Mouse (Mus musculus): Measurements from ENCODE around the gene Afap1l2. TPM values are rescaled to one million over a fixed set of nuclear protein-coding genes. Genes with fewer than 3 reads are reported as not detected.

The Afap1l2 gene
- 3.6 TPM for polyA plus RNA-seq (2015; fragmentation: Illumina TruSeq; extraction: RNeasy Lipid Tissue Mini Kit (QIAGEN cat#74804); ENCODE audit: insufficient read depth, low read depth, low replicate concordance)

DNA sequence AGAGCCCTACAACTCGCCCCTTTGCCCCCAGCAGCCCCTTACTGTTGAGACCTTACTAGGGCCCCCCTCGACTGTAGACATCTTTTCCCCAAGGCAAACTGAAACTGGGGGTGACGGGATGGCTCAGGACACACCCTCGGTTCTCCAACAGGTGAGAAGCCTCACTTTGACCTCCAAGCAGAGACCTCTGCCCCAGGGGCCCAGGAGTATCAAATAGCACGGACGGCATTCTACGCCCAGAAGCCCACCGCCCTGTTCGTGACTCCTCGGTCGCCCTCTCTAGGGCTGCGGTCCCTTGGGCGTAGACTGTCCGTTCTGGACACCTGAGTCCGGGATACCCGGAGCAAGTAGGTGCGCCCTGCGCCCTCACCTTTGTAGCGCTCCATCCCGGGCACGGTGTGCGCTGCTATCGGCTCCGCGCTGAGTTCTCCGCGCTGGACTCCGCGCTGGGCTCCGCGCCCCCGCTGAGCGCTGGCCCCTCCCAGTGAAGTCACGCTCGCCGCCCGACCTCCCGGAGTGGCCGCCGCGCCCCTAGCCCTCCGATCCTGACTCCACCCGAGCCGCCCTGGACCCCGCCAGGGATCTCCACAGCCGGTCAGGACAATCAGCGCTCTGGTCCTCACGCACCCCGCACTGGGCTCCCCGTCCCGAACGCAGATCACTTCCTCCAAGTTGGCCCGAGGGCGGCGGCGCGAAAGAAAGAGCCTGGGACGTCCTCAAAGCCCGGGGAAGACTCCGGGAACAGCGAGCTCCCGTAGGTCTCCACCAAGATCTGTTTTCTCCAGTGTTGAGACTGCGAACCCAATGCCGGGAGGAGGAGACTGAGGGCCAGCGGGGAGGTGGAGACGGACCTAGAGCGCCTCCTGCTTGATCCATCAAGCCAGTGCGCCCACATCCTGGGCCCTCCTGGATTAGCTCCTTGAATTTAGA, at the start of gene Afap1l2:
Afap1l2 (minus strand) TSS at position 448 of the 930 bp plus-strand sequence.

DNA sequence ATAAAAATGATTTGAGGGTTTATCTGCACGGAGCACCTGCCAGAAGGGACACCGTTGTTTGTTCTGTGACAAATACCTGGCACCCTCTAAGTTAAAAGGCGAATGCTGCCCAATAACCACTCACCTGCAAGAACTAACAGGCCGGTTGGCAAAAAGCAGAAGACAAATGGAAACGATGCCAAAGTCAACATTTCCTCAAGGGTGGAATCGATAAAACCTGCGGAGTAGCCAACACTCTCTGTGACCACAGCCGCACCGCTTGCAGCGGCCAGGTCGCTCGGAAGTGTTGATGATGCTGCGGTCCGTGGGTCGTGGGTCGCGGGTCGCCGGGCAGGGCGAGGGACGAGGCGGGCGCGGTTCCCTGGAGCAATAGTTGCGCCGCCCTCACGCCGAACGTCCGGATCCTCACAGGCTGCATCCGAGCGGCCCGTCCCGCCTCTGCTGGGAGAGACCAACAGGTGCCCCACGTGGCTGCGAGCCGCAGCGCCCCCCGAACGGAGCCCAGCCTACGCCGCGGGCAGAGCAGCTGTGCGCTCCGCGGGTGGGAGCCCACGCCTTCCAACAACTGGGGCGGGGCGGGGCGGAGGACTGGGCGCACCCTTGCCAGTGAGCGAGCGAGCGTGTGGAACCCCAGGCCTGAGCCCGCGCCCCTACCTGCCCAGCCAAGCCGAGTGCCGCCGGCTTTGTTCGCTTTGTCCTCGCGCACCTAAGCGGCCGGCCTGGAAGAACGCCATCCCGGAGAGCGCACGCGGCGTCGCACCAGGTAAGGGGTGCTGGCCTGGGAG, 134.0 kb downstream of the Afap1l2 start, which contains the start of gene Vwa2:
Vwa2 (plus strand) TSS at position 434 of the 785 bp plus-strand sequence.

Other genes with a start within 250 kb of the Afap1l2 start
- gene Ccdc186, start 186.0 kb downstream of the Afap1l2 start, polyA plus RNA-seq (2015; fragmentation: Illumina TruSeq; extraction: RNeasy Lipid Tissue Mini Kit (QIAGEN cat#74804); ENCODE audit: insufficient read depth, low read depth, low replicate concordance): 4.0 TPM
- gene Tdrd1, start 182.0 kb downstream of the Afap1l2 start, polyA plus RNA-seq (2015; fragmentation: Illumina TruSeq; extraction: RNeasy Lipid Tissue Mini Kit (QIAGEN cat#74804); ENCODE audit: insufficient read depth, low read depth, low replicate concordance): not detected
- gene Vwa2, start 134.0 kb downstream of the Afap1l2 start, polyA plus RNA-seq (2015; fragmentation: Illumina TruSeq; extraction: RNeasy Lipid Tissue Mini Kit (QIAGEN cat#74804); ENCODE audit: insufficient read depth, low read depth, low replicate concordance): not detected

Data from pancreas, adult 10 weeks (tissue).